Mouse (Mus musculus) granulocyte monocyte progenitor cell, adult 5-6 weeks (primary cell): ENCODE data around the gene Bud23. TPM values are rescaled to one million over a fixed set of nuclear protein-coding genes. Genes with fewer than 3 reads are reported as not detected.
A peak's percentile ranks its signal among the peaks of the same experiment; 100 is the strongest.

Source experiments
- ATAC-seq: replicated peaks from 2 replicates; pipeline ENCODE4 v1.8.0; 2016; ENCODE audit warnings: mild to moderate bottlenecking, moderate TSS enrichment, inconsistent platforms; ENCODE audit not compliant: poor library complexity, severe bottlenecking
- total RNA-seq, 2 experiments: library from RNA; stranded (forward) in 1 of 2; stranded (reverse) in 1 of 2; fragments of 200-712, 200-1000 nt in 1 of 2; fragments of >200 nt in 1 of 2; fragmentation: Nextera tagmentation in 1 of 2; gene quantifications; 2 replicates each; pipeline ENCODE4 v1.2.3; 2014 to 2017

The Bud23 gene
- total RNA-seq, 2 experiments from 2014 or later: 80.5 to 89.9 TPM

DNA sequence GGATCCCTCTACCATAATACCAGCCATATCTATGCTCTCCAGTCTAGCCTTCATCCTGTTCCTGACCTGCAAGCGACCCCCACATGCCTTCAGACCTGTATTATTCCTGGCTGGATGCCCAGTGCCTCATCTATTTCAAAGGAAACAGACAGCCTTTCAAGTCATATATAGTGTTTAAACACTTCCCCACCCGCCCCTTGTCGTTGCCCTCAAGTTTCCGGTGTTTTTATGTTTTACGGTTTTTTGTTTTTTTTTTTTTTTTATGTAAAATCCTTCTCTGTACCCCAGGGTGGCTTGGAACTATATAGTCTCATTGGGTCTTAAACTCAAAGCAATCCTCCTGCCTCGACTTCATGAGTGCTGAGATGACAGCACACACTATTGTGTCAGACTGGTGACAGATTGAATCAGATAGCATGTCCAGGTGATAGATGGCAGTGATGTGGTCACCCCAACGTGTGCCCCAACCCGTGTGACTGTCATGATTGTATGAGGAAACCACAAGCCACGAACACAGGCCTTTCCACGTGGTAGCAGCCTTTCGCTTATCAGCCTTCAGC, 40.0 kb downstream of the Bud23 start:
- peak; percentile 28 for ATAC-seq

- ATAC-seq: peak; percentile 84
Measured at GRCm38 (mm10) chr5:135023344-135024173, 41.2 kb downstream of the Bud23 start, which contains the start of gene Stx1a. Stx1a (plus strand) TSS chr5:135023482.

GRCm38 (mm10) chr5:135021814-135022213, 42.9 kb downstream of the Bud23 start:
- no peak for ATAC-seq

DNA sequence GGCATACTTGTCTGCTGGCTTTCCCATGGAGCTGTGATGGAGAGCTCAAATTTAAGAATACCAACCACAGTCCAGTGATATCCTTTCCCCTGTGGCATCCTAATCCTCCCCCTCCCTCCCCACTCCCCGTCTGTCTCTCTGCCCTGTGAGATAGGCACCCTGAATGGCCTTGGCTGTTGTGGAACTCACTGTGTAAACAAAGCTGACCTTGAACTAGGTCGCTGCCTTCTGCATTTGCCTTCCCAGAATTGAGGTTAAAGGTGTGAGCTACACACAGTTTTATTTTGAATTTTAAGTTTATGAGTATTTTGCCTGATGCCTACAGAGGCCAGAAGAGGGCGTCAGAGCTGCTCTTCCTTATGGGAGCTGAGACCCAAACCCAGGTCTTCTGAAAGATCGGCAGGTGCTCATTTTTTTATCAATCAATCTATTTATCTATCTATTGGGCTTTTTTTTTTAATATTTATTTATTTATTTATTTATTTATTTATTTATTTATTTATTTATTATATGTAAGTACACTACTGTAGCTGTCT, 48.5 kb downstream of the Bud23 start:
- no peak for ATAC-seq

DNA sequence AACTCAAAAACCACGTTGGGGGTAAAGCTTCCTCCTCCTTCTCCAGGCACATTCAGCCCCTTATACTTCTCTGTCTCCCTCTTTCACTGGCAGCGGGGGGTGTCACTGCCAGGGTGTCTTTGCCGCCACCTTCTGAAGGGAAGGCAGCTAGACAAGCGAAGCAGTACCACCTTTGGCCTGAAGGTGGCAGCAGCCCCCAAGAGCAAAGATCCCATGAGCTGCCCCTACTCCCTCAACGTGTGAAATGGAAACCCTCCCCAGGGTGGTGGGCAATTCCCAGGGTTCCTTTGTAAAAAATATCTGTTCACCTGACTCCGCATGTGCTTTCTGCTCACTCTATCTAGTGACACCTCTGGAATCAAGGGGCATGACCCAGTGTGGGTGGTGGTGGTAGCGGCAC, 49.3 kb downstream of the Bud23 start:
- ATAC-seq: peak; percentile 71

DNA sequence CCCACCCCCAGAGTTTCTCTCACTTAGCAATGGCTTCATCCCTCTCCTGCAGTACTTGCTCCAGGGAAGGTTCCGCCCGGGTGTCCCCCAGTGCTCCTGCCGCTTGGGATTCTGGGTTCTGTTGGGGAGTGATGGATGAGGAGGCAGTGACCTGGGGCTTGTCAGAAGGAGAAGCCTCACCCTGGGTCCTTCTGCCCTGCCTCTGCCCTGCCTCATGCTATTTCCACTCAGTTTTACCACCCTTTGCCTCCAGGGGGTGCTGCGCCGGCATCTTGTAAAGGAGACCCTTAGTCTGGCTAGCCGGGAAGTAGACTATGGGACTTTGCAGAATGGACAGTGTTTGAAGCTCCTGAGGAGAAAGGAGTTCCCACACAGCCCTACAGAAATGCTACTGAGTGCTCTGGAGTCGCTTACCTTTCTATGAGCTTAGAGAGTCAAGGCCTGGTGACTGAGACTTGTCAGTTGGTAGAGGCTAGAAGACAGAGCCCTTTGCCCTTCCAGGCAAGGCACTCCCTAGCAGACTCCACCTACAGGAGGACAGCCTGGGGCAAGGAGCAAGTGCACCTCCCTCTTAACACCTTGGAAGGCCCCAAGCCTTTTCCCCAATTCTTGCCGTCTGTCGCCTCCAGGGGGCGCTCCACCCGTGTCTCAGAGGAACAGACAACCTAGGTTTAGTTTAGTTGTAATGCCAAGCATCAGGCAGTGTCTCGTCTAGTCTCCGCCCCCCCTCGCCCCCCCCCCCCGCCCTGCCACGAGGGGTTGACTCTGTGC, 51.9 kb downstream of the Bud23 start:
- ATAC-seq: no peak

GRCm38 (mm10) chr5:135011809-135012613, 52.7 kb downstream of the Bud23 start:
- no peak for ATAC-seq

DNA sequence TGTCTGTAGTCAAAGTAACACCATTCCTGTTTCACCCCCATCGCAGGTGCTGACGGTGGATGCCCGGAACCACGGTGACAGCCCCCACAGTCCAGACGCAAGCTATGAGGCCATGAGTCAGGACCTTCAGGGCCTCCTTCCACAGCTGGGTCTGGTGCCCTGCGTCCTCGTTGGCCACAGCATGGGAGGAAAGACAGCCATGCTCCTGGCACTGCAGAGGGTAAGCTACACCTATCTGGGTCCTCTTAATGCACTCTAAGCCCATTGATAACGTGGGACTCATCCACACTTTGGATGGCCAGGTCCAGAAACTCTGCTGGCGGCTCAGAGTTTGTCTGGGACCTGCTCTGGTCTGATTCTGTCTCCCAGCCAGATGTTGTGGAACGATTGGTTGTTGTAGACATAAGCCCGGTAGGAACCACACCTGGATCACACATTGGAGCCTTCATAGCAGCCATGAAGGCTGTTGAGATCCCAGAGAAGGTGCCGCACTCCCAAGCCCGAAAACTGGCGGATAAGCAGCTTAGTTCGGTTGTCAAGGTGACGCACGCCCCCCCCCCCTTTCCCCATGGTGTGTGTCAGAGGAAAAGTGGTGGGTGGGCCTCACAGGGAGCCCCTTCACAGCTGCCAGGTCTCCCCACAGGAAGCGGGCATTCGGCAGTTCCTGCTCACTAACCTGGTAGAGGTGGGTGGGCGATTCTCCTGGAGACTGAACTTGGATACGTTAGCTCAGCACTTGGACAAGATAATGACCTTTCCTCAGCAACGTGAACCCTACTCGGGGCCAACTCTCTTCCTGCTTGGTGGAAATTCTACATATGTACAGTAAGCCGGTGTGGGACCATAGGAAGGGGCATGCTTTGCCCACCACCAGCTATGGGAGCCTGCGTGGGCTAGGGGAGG, 53.7 kb downstream of the Bud23 start:
- no peak for ATAC-seq

DNA sequence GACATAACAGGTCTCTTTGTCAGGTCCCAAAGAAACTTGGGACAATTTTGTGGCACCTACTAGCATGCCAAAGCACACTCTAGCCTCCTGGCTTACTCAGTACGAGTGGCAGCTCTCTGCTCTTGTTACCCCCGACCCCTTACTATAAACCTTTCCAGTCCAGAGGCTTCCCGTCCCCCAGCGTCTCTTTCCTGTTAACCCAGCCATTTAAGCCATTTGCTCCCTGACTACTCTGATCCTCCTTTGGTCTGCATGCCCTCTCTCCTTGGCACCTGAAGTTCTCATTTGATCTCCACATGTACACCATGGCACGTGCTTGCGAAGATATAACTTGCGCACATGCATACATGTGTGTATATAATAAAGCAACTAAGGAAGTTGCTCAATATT, 54.4 kb downstream of the Bud23 start:
- ATAC-seq: 0 out of 2 replicates have a peak, but pooled peaks have one; percentile 3

DNA sequence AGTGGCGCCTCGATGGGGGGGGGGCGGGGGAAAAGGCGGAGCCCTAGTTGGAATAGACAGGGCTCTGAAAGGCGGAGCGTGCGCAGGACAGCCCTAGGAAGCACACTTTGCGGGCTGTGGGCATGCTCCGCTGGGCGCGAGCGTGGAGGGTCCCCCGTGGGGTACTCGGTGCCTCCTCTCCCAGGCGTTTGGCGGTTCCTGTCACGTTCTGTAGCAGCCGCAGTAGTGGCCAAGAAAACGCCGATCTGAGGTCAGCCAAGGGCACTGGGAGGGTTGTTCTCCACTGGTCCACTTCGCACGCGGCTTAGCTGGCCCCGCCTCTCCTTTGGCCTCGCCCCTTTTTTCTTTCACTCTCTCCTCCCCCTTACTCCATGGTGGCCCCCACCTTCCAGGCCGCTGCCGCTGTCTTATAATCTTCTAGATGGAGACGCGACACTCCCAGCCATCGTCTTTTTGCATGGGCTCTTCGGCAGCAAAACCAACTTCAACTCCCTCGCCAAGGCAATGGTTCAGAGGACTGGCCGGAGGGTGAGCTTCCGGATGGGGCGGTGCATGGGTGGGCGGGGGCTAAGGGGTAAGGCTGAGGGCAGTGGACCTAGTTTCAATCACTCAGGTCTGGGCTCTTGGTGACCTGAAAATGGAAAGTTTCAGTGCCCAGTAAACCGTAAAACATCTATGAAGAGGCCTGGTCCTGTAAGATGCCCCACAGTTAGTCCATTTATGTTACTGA, 55.0 kb downstream of the Bud23 start:
- peak; percentile 34 for ATAC-seq

DNA sequence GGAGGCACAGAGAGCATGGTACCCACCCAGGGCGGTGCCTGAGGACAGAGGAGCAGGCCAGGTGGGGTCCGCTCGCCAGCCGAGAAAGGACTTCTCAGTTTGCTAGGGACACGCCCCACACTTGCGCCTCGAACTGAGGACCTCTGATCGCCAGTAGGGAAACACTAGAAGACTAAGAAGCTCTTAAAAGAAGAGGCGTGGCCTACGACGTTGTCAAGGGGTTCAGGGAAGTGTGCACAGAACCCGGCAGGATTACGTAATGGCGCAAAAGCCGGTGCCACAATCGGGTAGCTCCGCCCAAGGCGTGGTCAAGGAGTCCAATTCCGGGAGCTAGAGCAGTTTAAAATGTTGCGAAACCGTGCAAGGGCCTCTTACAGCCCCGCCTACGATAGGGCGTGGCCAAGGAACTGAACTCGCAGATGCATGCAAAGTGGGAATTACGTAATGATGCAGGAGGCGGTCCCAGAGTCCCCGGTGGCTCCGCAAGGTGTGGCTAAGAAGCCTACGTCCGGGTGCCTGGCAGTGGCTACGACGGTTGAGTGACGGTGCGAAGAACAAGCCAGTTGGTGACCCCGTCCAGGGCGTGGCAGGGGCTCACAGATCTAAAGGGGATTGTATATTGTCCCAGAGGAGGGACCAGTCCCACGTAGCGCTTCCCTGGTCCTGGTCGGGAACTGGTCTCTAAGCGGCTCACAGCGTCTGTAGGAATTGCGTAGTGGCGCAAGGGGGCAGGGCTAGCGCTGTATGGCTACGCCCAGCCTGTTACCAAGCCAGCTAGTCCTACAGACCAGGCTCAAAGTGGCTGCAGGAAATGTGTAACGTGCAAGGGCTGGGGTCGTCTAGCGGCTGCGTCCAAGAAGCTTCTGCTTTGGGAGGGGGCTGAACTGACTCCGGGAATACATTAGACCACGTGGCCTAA, 55.8 kb downstream of the Bud23 start, which contains the start of gene Abhd11:
TSS of gene Abhd11 (plus strand) at position 482 of the 919 bp plus-strand sequence.
- peak; percentile 66 for ATAC-seq

GRCm38 (mm10) chr5:135007802-135008571, 56.8 kb downstream of the Bud23 start:
- ATAC-seq: 0 out of 2 replicates have a peak, but pooled peaks have one; percentile 6
